Mouse (Mus musculus) E14TG2a.4 (cell line): ENCODE data around the gene Gm38392.
"Not testable (repeated sequence)": the region's sequence is repeated elsewhere in the genome, so short reads cannot be mapped to it uniquely, and the experiment has no call there.

Experiments used
- CTCF ChIP-seq: conservative IDR thresholded peaks from 2 replicates; pipeline ENCODE4 v1.5.1; 2014; ENCODE audit warnings: low read length
- NANOG ChIP-seq: IDR thresholded peaks from 2 replicates; pipeline ENCODE4 v1.6.1; 2014; ENCODE audit warnings: borderline replicate concordance, low read length, mixed read lengths

DNA sequence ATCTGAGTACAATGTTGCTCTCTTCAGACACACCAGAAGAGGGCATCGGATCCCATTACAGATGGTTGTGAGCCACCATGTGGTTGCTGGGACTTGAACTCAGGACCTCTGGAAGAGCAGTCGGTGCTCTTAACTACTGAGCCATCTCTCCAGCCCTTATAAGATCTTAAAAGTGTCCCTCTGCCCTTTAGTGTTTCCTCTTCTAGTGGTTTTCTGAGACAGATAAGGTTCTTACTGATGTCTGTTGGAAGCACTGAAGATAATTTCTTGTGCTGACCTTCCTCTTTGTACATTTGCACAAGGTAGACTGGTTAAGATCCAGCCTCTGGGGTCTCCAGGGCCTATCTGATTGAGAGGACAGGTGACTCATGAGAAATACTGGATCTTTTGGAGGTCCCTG, 15.7 kb downstream of the Gm38392 start:
- not testable (repeated sequence) for TF ChIP-seq NANOG, CTCF
